Comparison of ENCODE assay signal across 16 mouse cellular contexts in the genomic region with DNA sequence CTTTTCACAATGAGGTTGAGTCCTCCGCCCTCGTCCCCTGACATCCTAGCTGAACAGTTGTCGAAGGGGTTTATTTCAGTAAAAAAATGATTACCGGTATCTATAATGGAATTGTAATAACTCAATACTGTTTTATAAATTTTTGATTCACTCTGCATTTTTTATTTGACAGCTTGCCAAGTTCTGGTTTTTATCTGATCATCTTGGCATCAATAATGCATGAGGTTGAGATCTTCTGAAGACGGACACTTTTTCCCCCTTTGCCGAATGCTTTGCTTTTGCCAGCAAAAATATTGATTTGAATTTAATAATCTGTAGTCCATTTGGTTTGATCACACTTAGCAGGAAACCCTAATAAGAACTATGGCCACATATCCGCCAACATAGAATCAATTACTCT.
"Had no signal": no experiment of that assay in that cellular context is flagged by ENCODE, and none has a peak within 500 bp of the region (broad histone marks: within the 10 kb centered on the region; RNA-seq: fewer than 3 reads in every experiment).

No protein-coding gene starts in this region.

- DNase-seq: kidney, adult 18-20 months; kidney, adult 9 months; kidney, postnatal 14 days; kidney, postnatal 4 days; liver; lung, adult 18-20 months; lung, postnatal 10 days; lung, postnatal 36 days; thymus, adult 18-20 months; thymus, postnatal 36 days had no signal

- H3K9me3 ChIP-seq: limb, embryonic 10.5 days; limb, embryonic 13.5 days; liver, embryonic 15.5 days; lung, embryonic 15.5 days had no signal

- H3K27ac ChIP-seq: limb, embryonic 10.5 days; limb, embryonic 13.5 days; liver, embryonic 12.5 days; liver, embryonic 15.5 days; lung, embryonic 15.5 days had no signal

- H3K4me1 ChIP-seq: limb, embryonic 13.5 days; liver, embryonic 12.5 days; liver, embryonic 15.5 days; lung, embryonic 15.5 days; megakaryocyte, embryonic 14.5 days had no signal

- H3K4me3 ChIP-seq: limb, embryonic 10.5 days; limb, embryonic 13.5 days; liver, embryonic 12.5 days; liver, embryonic 15.5 days; lung, embryonic 15.5 days; megakaryocyte, embryonic 14.5 days had no signal

- H3K27me3 ChIP-seq: limb, embryonic 13.5 days; liver, embryonic 12.5 days; liver, embryonic 15.5 days; lung, embryonic 15.5 days; megakaryocyte, embryonic 14.5 days had no signal

- H3K4me2 ChIP-seq: limb, embryonic 13.5 days; liver, embryonic 12.5 days; liver, embryonic 15.5 days; lung, embryonic 15.5 days had no signal

- H3K36me3 ChIP-seq: limb, embryonic 10.5 days; limb, embryonic 13.5 days; liver, embryonic 12.5 days; liver, embryonic 15.5 days; lung, embryonic 15.5 days had no signal

- H3K9ac ChIP-seq: limb, embryonic 13.5 days; liver, embryonic 12.5 days; liver, embryonic 15.5 days; lung, embryonic 15.5 days had no signal

- ATAC-seq: liver, embryonic 12.5 days had no signal
